Mouse (Mus musculus): ENCODE measurements around the gene Dvl2. TPM values are rescaled to one million over a fixed set of nuclear protein-coding genes. Genes with fewer than 3 reads are reported as not detected.

The Dvl2 gene
- total RNA-seq, 1 experiment, result 47.4 TPM

DNA sequence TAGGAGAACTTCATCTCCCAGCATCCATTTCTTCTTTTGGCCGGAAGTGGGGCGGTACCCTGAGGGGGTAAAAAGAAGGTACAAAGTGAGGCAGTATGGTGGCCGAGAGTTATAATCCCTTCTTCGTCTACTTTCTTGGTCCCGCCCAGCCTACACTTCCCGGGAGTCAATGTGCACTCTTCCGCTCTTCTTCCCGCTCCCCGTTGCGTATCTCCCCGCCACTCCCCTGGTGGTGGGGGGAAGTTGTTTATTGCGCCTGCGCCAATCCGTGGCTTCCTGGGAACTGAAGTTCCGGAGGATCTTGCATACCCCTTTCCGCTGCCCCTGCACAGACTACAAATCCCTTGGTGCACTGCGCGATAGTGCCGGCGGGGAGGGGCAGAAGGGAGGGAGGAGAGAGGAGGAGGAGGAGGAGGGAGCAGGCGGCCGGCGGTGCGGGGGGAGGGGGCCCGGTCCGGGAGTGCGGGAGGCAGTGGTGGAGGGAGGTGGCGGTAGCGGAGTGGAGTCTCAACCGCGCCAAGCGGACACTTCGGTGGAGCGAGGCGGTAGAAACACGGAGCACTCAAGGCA is 4.9 kb upstream of the Dvl2 start, which contains the start of gene Phf23:
Gene Phf23 (plus strand): TSS at position 387 of the 570 bp plus-strand sequence.
- peak within 1 kb of the TSS; percentile 96 for H3K27ac ChIP-seq (ENCODE audit: insufficient read depth, low read depth, low read length, poor library complexity, severe bottlenecking)
- TF ChIP-seq HCFC1 (IDR thresholded peaks at IDR 0.05; ENCODE audit: borderline replicate concordance, insufficient read depth, low read length) (peak; percentile 96), ZC3H11A (IDR thresholded peaks at IDR 0.05; ENCODE audit: borderline replicate concordance, low read depth, low read length) (no peak)
- no peaks in the 10 kb centered on the region for H3K9me3 ChIP-seq (ENCODE audit: control insufficient read depth, insufficient read depth, low read depth, low read length)
- H3K36me3 ChIP-seq (ENCODE audit: control insufficient read depth, insufficient read depth, low read length, poor library complexity, severe bottlenecking), result peaks cover 25% of the 10 kb centered on the region
- peak within 1 kb of the TSS; percentile 97 for H3K9ac ChIP-seq (ENCODE audit: insufficient read depth, low read depth, low read length, poor library complexity, severe bottlenecking)
- peaks cover 6 to 12% of the 10 kb centered on the region in 2 experiments; a peak in 3 of 4 replicates for H3K4me1 ChIP-seq (ENCODE audit: control insufficient read depth in 2 of 2, insufficient read depth in 2 of 2, low read length in 2 of 2, poor library complexity in 1 of 2)
- H3K4me3 ChIP-seq (ENCODE audit: insufficient read depth in 1 of 2, low read depth in 1 of 2, low read length in 2 of 2, poor library complexity in 1 of 2, severe bottlenecking in 1 of 2), result peak within 1 kb of the TSS; percentile 95 to 98
- peak; percentile 99 for DNase-seq (ENCODE audit: low read depth, low spot score)
- in situ Hi-C loops (cut with MboI; ENCODE audit: low sequenced_read_pairs in 2 of 2, unreplicated experiment in 2 of 2), result no loop called here

DNA sequence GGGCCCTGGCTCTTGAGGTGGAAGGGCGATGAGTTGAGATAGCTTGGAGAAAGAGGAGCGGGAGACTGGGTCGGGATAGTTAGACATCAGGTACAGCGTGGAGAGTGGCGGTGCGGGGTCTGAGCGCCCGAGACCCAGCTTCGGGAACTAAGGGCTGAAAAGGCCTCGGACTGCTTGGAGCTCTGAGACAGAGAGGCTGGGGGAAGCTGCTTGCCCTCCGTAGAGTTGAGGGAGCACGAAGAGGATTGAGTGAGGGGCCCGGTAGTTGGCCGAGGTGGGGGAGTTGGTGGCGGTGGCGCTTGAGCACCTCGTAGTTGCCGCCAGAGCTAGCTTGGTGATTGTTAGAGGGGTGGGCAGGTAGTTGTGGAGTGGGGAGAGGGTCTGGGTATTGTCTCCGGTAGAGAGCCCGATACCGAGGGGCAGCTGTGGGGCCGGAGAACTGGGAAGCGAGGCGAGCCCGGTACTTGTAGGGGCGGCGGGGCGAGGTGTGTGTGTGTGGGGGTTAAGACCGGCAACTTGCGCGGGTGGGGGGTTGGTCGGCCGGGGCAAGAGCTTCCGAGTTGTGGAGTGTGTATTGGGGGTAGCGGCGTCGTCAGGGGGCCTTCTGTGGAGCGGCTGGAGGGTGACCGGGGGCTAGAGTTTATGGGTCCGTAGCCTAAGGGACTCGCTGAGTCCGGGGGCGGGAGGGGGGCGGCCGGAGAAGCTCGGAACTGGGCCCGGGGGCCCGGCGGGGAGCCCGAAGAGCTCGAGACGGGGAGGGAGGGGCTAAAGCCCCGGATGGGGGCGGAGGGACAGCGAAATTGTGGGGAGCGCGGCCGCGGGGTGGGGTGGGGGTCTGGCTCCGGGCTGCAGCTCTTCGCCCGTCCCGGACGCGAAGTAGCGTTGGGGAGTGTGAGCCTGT is 4.0 kb upstream of the Dvl2 start:
- Histone ChIP-seq H3K9me3 (ENCODE audit: control insufficient read depth, insufficient read depth, low read depth, low read length) (no peaks in the 10 kb centered on the region), H3K4me3 (ENCODE audit: insufficient read depth in 1 of 2, low read depth in 1 of 2, low read length in 2 of 2, poor library complexity in 1 of 2, severe bottlenecking in 1 of 2) (peak overlapping the region; percentile 95 to 98), H3K4me1 (ENCODE audit: control insufficient read depth in 2 of 2, insufficient read depth in 2 of 2, low read length in 2 of 2, poor library complexity in 1 of 2) (peaks cover 7 to 12% of the 10 kb centered on the region in 2 experiments; a peak in 3 of 4 replicates), H3K9ac (ENCODE audit: insufficient read depth, low read depth, low read length, poor library complexity, severe bottlenecking) (peak overlapping the region; percentile 97), H3K36me3 (ENCODE audit: control insufficient read depth, insufficient read depth, low read length, poor library complexity, severe bottlenecking) (peaks cover 25% of the 10 kb centered on the region), H3K27ac (ENCODE audit: insufficient read depth, low read depth, low read length, poor library complexity, severe bottlenecking) (peak overlapping the region; percentile 96)
- no peak for TF ChIP-seq CHD2 (IDR thresholded peaks at IDR 0.05; ENCODE audit: low read depth, low read length)
- TF ChIP-seq MAFK (IDR thresholded peaks at IDR 0.05; ENCODE audit: insufficient read depth, low read depth, low read length), result no peak
- no peak for TF ChIP-seq ZC3H11A (IDR thresholded peaks at IDR 0.05; ENCODE audit: borderline replicate concordance, low read depth, low read length)
- TF ChIP-seq HCFC1 (IDR thresholded peaks at IDR 0.05; ENCODE audit: borderline replicate concordance, insufficient read depth, low read length), result no peak; the same call in 1 of the 2 replicates
- TF ChIP-seq ZNF384 (IDR thresholded peaks at IDR 0.05; ENCODE audit: low read depth, low read length), result no peak
- DNase-seq (ENCODE audit: low read depth, low spot score), result no peak
- in situ Hi-C loops (cut with MboI; ENCODE audit: low sequenced_read_pairs in 2 of 2, unreplicated experiment in 2 of 2), result no loop called here

- Histone ChIP-seq H3K9ac (ENCODE audit: insufficient read depth, low read depth, low read length, poor library complexity, severe bottlenecking) (peak overlapping the region; percentile 97), H3K36me3 (ENCODE audit: control insufficient read depth, insufficient read depth, low read length, poor library complexity, severe bottlenecking) (peaks cover 26% of the 10 kb centered on the region), H3K4me1 (ENCODE audit: control insufficient read depth in 2 of 2, insufficient read depth in 2 of 2, low read length in 2 of 2, poor library complexity in 1 of 2) (peaks cover 10 to 12% of the 10 kb centered on the region in 2 experiments; a peak in 3 of 4 replicates), H3K27ac (ENCODE audit: insufficient read depth, low read depth, low read length, poor library complexity, severe bottlenecking) (peak overlapping the region; percentile 96), H3K4me3 (ENCODE audit: insufficient read depth in 1 of 2, low read depth in 1 of 2, low read length in 2 of 2, poor library complexity in 1 of 2, severe bottlenecking in 1 of 2) (peak overlapping the region; percentile 95 to 98), H3K9me3 (ENCODE audit: control insufficient read depth, insufficient read depth, low read depth, low read length) (no peaks in the 10 kb centered on the region)
- in situ Hi-C loops (cut with MboI; ENCODE audit: low sequenced_read_pairs in 2 of 2, unreplicated experiment in 2 of 2), result no loop called here
- DNase-seq (ENCODE audit: low read depth, low spot score), result no peak
- peak; percentile 45; the same call in 1 of the 2 replicates for TF ChIP-seq CHD2 (IDR thresholded peaks at IDR 0.05; ENCODE audit: low read depth, low read length)
- peak; percentile 20; the same call in 1 of the 2 replicates for TF ChIP-seq HCFC1 (IDR thresholded peaks at IDR 0.05; ENCODE audit: borderline replicate concordance, insufficient read depth, low read length)
- TF ChIP-seq MAFK (IDR thresholded peaks at IDR 0.05; ENCODE audit: insufficient read depth, low read depth, low read length), result no peak
These were observed 3.3 kb upstream of the Dvl2 start for GRCm38 (mm10) chr11:69997070-69997509.

- in situ Hi-C loops (cut with MboI; ENCODE audit: low sequenced_read_pairs in 2 of 2, unreplicated experiment in 2 of 2), result no loop called here
- TF ChIP-seq ZC3H11A (IDR thresholded peaks at IDR 0.05; ENCODE audit: borderline replicate concordance, low read depth, low read length) (no peak), ZNF384 (IDR thresholded peaks at IDR 0.05; ENCODE audit: low read depth, low read length) (no peak), CHD2 (IDR thresholded peaks at IDR 0.05; ENCODE audit: low read depth, low read length) (no peak), HCFC1 (IDR thresholded peaks at IDR 0.05; ENCODE audit: borderline replicate concordance, insufficient read depth, low read length) (no peak), MAFK (IDR thresholded peaks at IDR 0.05; ENCODE audit: insufficient read depth, low read depth, low read length) (no peak)
- DNase-seq (ENCODE audit: low read depth, low spot score), result no peak
- no peak overlapping the region; the same call in 1 of the 2 replicates for H3K9ac ChIP-seq (ENCODE audit: insufficient read depth, low read depth, low read length, poor library complexity, severe bottlenecking)
- H3K36me3 ChIP-seq (ENCODE audit: control insufficient read depth, insufficient read depth, low read length, poor library complexity, severe bottlenecking), result peaks cover 31% of the 10 kb centered on the region
- H3K27ac ChIP-seq (ENCODE audit: insufficient read depth, low read depth, low read length, poor library complexity, severe bottlenecking), result no peak overlapping the region
- no peak overlapping the region for H3K4me3 ChIP-seq (ENCODE audit: insufficient read depth in 1 of 2, low read depth in 1 of 2, low read length in 2 of 2, poor library complexity in 1 of 2, severe bottlenecking in 1 of 2)
- H3K9me3 ChIP-seq (ENCODE audit: control insufficient read depth, insufficient read depth, low read depth, low read length), result no peaks in the 10 kb centered on the region
- peaks cover 10 to 12% of the 10 kb centered on the region in 2 experiments; a peak in 3 of 4 replicates for H3K4me1 ChIP-seq (ENCODE audit: control insufficient read depth in 2 of 2, insufficient read depth in 2 of 2, low read length in 2 of 2, poor library complexity in 1 of 2)
These were observed 1.6 kb upstream of the Dvl2 start for GRCm38 (mm10) chr11:69998567-69999491.

All from ES-E14 (cell line).